Mouse (Mus musculus) myocyte (in vitro differentiated cells): ENCODE measurements at regions not wholly inside any gene's neighbourhood (a gene's known extent, or its start where the extent isn't known, plus 50 kb on each side); places are given as distances from the start of the nearest gene placed in this dataset.

ENCODE experiments used
- H3K27me3 ChIP-seq: one replicate; pipeline ENCODE4 v1.6.1; 2011; ENCODE audit not compliant: control insufficient read depth, insufficient read depth, insufficient read length
- H3K36me3 ChIP-seq: one replicate; pipeline ENCODE4 v1.6.1; 2011; ENCODE audit not compliant: control insufficient read depth, insufficient read depth
- H3K4me2 ChIP-seq: one replicate; pipeline ENCODE4 v1.6.1; 2011; ENCODE audit warnings: low read depth, control low read depth
- H3K4me3 ChIP-seq: one replicate; pipeline ENCODE4 v1.5.1; 2011; ENCODE audit warnings: mild to moderate bottlenecking, control low read depth, moderate library complexity
- H3K79me2 ChIP-seq: one replicate; pipeline ENCODE4 v1.6.1; 2011; ENCODE audit not compliant: control insufficient read depth, insufficient read depth
- H3ac ChIP-seq: one replicate; pipeline ENCODE4 v1.6.1; 2011; ENCODE audit not compliant: control insufficient read depth, insufficient read length
- CEBPB ChIP-seq: IDR thresholded peaks from 2 replicates; pipeline ENCODE4 v1.6.1; 2011; ENCODE audit warnings: mild to moderate bottlenecking, moderate library complexity; ENCODE audit not compliant: poor library complexity, insufficient read depth, severe bottlenecking
- E2F4 ChIP-seq: IDR thresholded peaks from one replicate; pipeline ENCODE4 v1.6.1; 2011; ENCODE audit warnings: mild to moderate bottlenecking, control low read depth, moderate library complexity; ENCODE audit not compliant: insufficient read depth
- MAX ChIP-seq: IDR thresholded peaks from one replicate; pipeline ENCODE4 v1.6.1; 2011; ENCODE audit warnings: low read depth, mild to moderate bottlenecking, control low read depth
- MYOD1 ChIP-seq, 3 experiments: IDR thresholded peaks; one replicate each; pipeline ENCODE4 v1.6.1; 2011; ENCODE audit warnings: control low read depth in 2 of 3, low read depth in 2 of 3, mild to moderate bottlenecking in 2 of 3, moderate library complexity in 1 of 3; ENCODE audit not compliant: insufficient read length in 2 of 3, control insufficient read depth in 1 of 3
- MYOG ChIP-seq, 3 experiments: IDR thresholded peaks; one replicate each; pipeline ENCODE4 v1.6.1; 2011; ENCODE audit warnings: control low read depth in 2 of 3, low read depth in 2 of 3, mild to moderate bottlenecking in 2 of 3; ENCODE audit not compliant: insufficient read length in 2 of 3, control insufficient read depth in 1 of 3, insufficient read depth in 1 of 3
- POLR2A ChIP-seq: IDR thresholded peaks from one replicate; pipeline ENCODE4 v1.6.1; 2011; ENCODE audit warnings: low read depth, mild to moderate bottlenecking, control low read depth, moderate library complexity; ENCODE audit not compliant: insufficient read length
- POLR2AphosphoS2 ChIP-seq: IDR thresholded peaks from one replicate; pipeline ENCODE4 v1.6.1; 2011; ENCODE audit warnings: low read depth, control low read depth; ENCODE audit not compliant: insufficient read length
- REST ChIP-seq: IDR thresholded peaks from one replicate; pipeline ENCODE4 v1.6.1; 2011; ENCODE audit warnings: mild to moderate bottlenecking, control low read depth, moderate library complexity; ENCODE audit not compliant: insufficient read depth, insufficient read length
- SRF ChIP-seq: IDR thresholded peaks from one replicate; pipeline ENCODE4 v1.6.1; 2011; ENCODE audit warnings: low read depth; ENCODE audit not compliant: control insufficient read depth, insufficient read length
- TCF12 ChIP-seq: IDR thresholded peaks from one replicate; pipeline ENCODE4 v1.6.1; 2011; ENCODE audit warnings: mild to moderate bottlenecking, control low read depth; ENCODE audit not compliant: poor library complexity, insufficient read depth, severe bottlenecking
- TCF3 ChIP-seq: IDR thresholded peaks from one replicate; pipeline ENCODE4 v1.6.1; 2011; ENCODE audit warnings: low read depth, control low read depth; ENCODE audit not compliant: insufficient read length
- USF1 ChIP-seq: IDR thresholded peaks from one replicate; pipeline ENCODE4 v1.6.1; 2011; ENCODE audit warnings: low read depth, mild to moderate bottlenecking, control low read depth, moderate library complexity

- no peaks in the 10 kb centered on the region for H3K27me3 ChIP-seq
- H3K79me2 ChIP-seq = no peaks in the 10 kb centered on the region
- TF ChIP-seq TCF3 (no peak), POLR2A (no peak), MYOD1 (IDR thresholded peaks at IDR 0.05; ENCODE audit: control insufficient read depth in 1 of 3, insufficient read length in 2 of 3, low read depth in 2 of 3) (no peak)
- H3K36me3 ChIP-seq = no peaks in the 10 kb centered on the region
- no peak overlapping the region for H3ac ChIP-seq
- H3K4me2 ChIP-seq = peak overlapping the region; percentile 53
- H3K4me3 ChIP-seq = no peak overlapping the region
Measured at GRCm38 (mm10) chr1:90519284-90520275, 83.2 kb upstream of the Cops8 start.

- Histone ChIP-seq H3K79me2 (no peaks in the 10 kb centered on the region), H3ac (no peak overlapping the region), H3K27me3 (no peaks in the 10 kb centered on the region), H3K36me3 (no peaks in the 10 kb centered on the region), H3K4me3 (no peak overlapping the region), H3K4me2 (no peak overlapping the region)
- TF ChIP-seq POLR2AphosphoS2 = no peak
- no peak for TF ChIP-seq MYOD1 (IDR thresholded peaks at IDR 0.05; ENCODE audit: control insufficient read depth in 1 of 3, insufficient read length in 2 of 3, low read depth in 2 of 3)
- no peak for TF ChIP-seq TCF12
Measured at GRCm38 (mm10) chr1:90522294-90522693, 80.5 kb upstream of the Cops8 start.

- Histone ChIP-seq H3K36me3 (no peaks in the 10 kb centered on the region), H3K27me3 (no peaks in the 10 kb centered on the region), H3K79me2 (no peaks in the 10 kb centered on the region), H3K4me3 (no peak overlapping the region), H3K4me2 (no peak overlapping the region), H3ac (no peak overlapping the region)
- no peak for TF ChIP-seq USF1
- no peak for TF ChIP-seq TCF12
- no peak for TF ChIP-seq REST
- TF ChIP-seq TCF3 = no peak
- TF ChIP-seq MYOG (IDR thresholded peaks at IDR 0.05; ENCODE audit: control insufficient read depth in 1 of 3, insufficient read depth in 1 of 3, insufficient read length in 2 of 3, low read depth in 2 of 3) = no peak
- no peak for TF ChIP-seq POLR2AphosphoS2
- no peak for TF ChIP-seq CEBPB
- no peak for TF ChIP-seq E2F4
- TF ChIP-seq SRF = no peak
- no peak for TF ChIP-seq MAX
- TF ChIP-seq MYOD1 (IDR thresholded peaks at IDR 0.05; ENCODE audit: control insufficient read depth in 1 of 3, insufficient read length in 2 of 3, low read depth in 2 of 3) = no peak
- TF ChIP-seq POLR2A = no peak
Measured at GRCm38 (mm10) chr1:90524641-90525220, 78.0 kb upstream of the Cops8 start.

- H3K36me3 ChIP-seq = no peaks in the 10 kb centered on the region
- no peak overlapping the region for H3ac ChIP-seq
- TF ChIP-seq CEBPB = no peak
- TF ChIP-seq SRF = no peak
- no peak for TF ChIP-seq TCF3
- no peak for TF ChIP-seq MYOD1 (IDR thresholded peaks at IDR 0.05; ENCODE audit: control insufficient read depth in 1 of 3, insufficient read length in 2 of 3, low read depth in 2 of 3)
- TF ChIP-seq MYOG (IDR thresholded peaks at IDR 0.05; ENCODE audit: control insufficient read depth in 1 of 3, insufficient read depth in 1 of 3, insufficient read length in 2 of 3, low read depth in 2 of 3) = no peak
- no peak for TF ChIP-seq POLR2A
- no peak for TF ChIP-seq E2F4
- TF ChIP-seq MAX = no peak
- no peak for TF ChIP-seq POLR2AphosphoS2
- no peak for TF ChIP-seq REST
- TF ChIP-seq TCF12 = no peak
- no peak for TF ChIP-seq USF1
- no peak overlapping the region for H3K4me3 ChIP-seq
- H3K4me2 ChIP-seq = no peak overlapping the region
- H3K79me2 ChIP-seq = no peaks in the 10 kb centered on the region
- no peaks in the 10 kb centered on the region for H3K27me3 ChIP-seq
Measured at GRCm38 (mm10) chr1:90526311-90526710, 76.5 kb upstream of the Cops8 start.
